Mouse (Mus musculus) MEL (cell line): ENCODE results near the gene Pip4k2c.

Source experiments
- CTCF ChIP-seq, 3 experiments: IDR thresholded peaks in 2 of 3; conservative IDR thresholded peaks in 1 of 3; 2 replicates each; pipeline ENCODE4 v1.5.1; 2011 to 2012; ENCODE audit warnings: low read length in 3 of 3, low read depth in 2 of 3, mild to moderate bottlenecking in 2 of 3, improper control_type of control experiment in 1 of 3, inconsistent platforms in 1 of 3, mixed read lengths in 1 of 3, moderate library complexity in 1 of 3; ENCODE audit not compliant: control insufficient read depth in 1 of 3, insufficient read depth in 1 of 3, poor library complexity in 1 of 3, severe bottlenecking in 1 of 3
- EP300 ChIP-seq, 2 experiments: IDR thresholded peaks; 2 replicates each; pipeline ENCODE4 v1.6.1; 2011; ENCODE audit warnings: improper control_type of control experiment in 2 of 2, low read length in 2 of 2, low read depth in 1 of 2, mild to moderate bottlenecking in 1 of 2
- HCFC1 ChIP-seq: IDR thresholded peaks from 2 replicates; pipeline ENCODE4 v1.6.1; 2012; ENCODE audit warnings: low read depth, mild to moderate bottlenecking, inconsistent platforms, low read length, improper control_type of control experiment, moderate library complexity
- MEF2A ChIP-seq: IDR thresholded peaks from 2 replicates; pipeline ENCODE4 v1.6.1; 2014; ENCODE audit warnings: low read depth, mild to moderate bottlenecking, inconsistent platforms, low read length, improper control_type of control experiment; ENCODE audit not compliant: poor library complexity, insufficient replicate concordance, severe bottlenecking; ENCODE audit errors: extremely low read depth
- MXI1 ChIP-seq: IDR thresholded peaks from 2 replicates; pipeline ENCODE4 v1.6.1; 2011; ENCODE audit warnings: mild to moderate bottlenecking, low read depth, low read length, improper control_type of control experiment
- NELFE ChIP-seq: IDR thresholded peaks from 2 replicates; pipeline ENCODE4 v1.6.1; 2011; ENCODE audit warnings: low read depth, low read length, improper control_type of control experiment
- NRF1 ChIP-seq: IDR thresholded peaks from 2 replicates; pipeline ENCODE4 v1.6.1; 2014; ENCODE audit warnings: low read depth, mild to moderate bottlenecking, inconsistent platforms, low read length, improper control_type of control experiment, moderate library complexity; ENCODE audit not compliant: poor library complexity, insufficient read depth, severe bottlenecking
- POLR2A ChIP-seq, 2 experiments: IDR thresholded peaks; 2 replicates each; pipeline ENCODE4 v1.6.1; 2011 to 2012; ENCODE audit warnings: low read length in 2 of 2, mild to moderate bottlenecking in 2 of 2, control low read depth in 1 of 2, improper control_type of control experiment in 1 of 2, low read depth in 1 of 2, moderate library complexity in 1 of 2; ENCODE audit not compliant: control insufficient read depth in 1 of 2, insufficient read depth in 1 of 2, poor library complexity in 1 of 2
- POLR2AphosphoS2 ChIP-seq: IDR thresholded peaks from 2 replicates; pipeline ENCODE4 v1.6.1; 2011; ENCODE audit warnings: low read length, improper control_type of control experiment
- SIN3A ChIP-seq: IDR thresholded peaks from 2 replicates; pipeline ENCODE4 v1.6.1; 2012; ENCODE audit warnings: low read length, improper control_type of control experiment, inconsistent platforms
- ZNF384 ChIP-seq: IDR thresholded peaks from 2 replicates; pipeline ENCODE4 v1.6.1; 2012; ENCODE audit warnings: low read depth, mild to moderate bottlenecking, inconsistent platforms, low read length, improper control_type of control experiment

DNA sequence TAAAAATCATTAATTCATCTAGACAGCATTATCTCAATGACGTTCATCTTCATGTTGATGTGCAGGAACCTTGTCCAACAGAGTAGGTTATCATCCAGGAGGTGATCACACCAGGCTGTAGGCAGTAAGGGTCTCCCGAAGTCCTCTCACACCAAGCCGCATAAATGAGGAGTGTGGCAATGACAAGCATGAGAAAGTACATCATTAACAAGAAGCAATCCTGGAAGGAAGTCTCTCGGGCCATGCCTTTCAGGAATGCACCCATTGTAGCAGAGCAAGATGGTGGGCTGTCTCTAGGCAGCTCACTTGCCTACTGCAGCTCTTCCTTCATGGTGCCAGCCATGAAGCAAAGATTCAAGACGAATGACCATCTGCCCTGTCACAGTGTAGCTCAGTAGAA is 56.7 kb downstream of the Pip4k2c start:
- no peak for TF ChIP-seq POLR2A (IDR thresholded peaks at IDR 0.05; ENCODE audit: control insufficient read depth in 1 of 2, insufficient read depth in 1 of 2, low read depth in 1 of 2, low read length in 2 of 2, poor library complexity in 1 of 2)
- no peak for TF ChIP-seq CTCF (IDR thresholded peaks at IDR 0.05 in 2 of 3, conservative IDR thresholded peaks at IDR 0.05 in 1 of 3; ENCODE audit: control insufficient read depth in 1 of 3, insufficient read depth in 1 of 3, low read depth in 2 of 3, low read length in 3 of 3, poor library complexity in 1 of 3, severe bottlenecking in 1 of 3)
- TF ChIP-seq HCFC1: no peak
- TF ChIP-seq NELFE: no peak
- TF ChIP-seq EP300 (IDR thresholded peaks at IDR 0.05; ENCODE audit: low read depth in 1 of 2, low read length in 2 of 2): no peak
- no peak for TF ChIP-seq NRF1
- no peak for TF ChIP-seq POLR2AphosphoS2
- TF ChIP-seq ZNF384: no peak
- TF ChIP-seq SIN3A: no peak
- no peak for TF ChIP-seq MXI1
- no peak for TF ChIP-seq MEF2A
